Mouse (Mus musculus) heart, postnatal 36 days (tissue): ENCODE measurements around the gene Eef1akmt1. TPM values are rescaled to one million over a fixed set of nuclear protein-coding genes. Genes with fewer than 3 reads are reported as not detected.
A peak's percentile ranks its signal among the peaks of the same experiment; 100 is the strongest.

Experiments used
- DNase-seq, 2 experiments: peaks; one replicate each; pipeline ENCODE4 v3.0.0; 2021 to 2022
- intact Hi-C: fragments of 180-260 bp; cut with DNase I; formaldehyde crosslinking; loops from one replicate; pipeline ENCODE4 v1.15.1; 2025
- total RNA-seq, 2 experiments: library from RNA; stranded (reverse); gene quantifications; 2 replicates each; pipeline ENCODE4 v1.2.3; 2021

The Eef1akmt1 gene
- total RNA-seq, 2 experiments from 2014 or later = 30.6 to 33.2 TPM

DNA sequence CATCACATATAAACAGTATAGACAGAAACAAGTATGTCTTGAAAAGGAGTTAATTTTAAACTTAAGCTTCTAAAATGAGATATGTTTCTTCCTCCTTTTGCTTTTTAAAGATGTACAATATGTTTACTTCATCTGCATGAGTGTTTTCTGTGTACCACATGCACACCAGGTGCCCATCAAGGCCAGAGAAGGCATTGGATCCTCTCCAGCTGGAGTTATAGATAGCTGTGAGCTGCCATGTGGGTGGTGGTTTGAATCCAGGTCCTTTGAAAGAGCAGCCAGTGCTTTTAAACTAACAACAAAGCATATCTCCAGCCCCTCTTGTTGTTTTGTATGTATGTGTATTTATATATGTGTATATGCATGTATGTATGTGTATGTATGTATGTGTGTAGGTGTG, 18.5 kb downstream of the Eef1akmt1 start:
- DNase-seq = no peak
- intact Hi-C loops = no loop called here

DNA sequence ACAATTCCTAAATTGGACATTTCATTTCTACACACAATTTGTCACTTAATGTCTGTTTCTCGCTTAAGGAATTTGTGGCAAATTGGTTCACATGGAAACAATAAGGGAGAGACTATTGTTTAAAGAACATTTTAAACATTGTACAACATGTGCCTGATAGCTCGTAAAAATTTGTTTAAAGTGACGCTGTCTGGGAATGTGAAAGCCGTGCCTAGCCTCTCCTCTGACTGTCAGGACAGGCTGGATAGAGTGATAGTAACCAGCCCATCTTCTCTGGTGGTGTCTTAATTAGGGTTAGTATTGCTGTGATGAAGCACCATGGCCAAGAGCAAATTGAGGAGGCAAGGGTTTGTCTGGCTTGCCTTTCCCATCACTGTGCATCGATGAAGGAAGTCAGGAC, 24.4 kb downstream of the Eef1akmt1 start:
- intact Hi-C loops = no loop called here
- DNase-seq = no peak

DNA sequence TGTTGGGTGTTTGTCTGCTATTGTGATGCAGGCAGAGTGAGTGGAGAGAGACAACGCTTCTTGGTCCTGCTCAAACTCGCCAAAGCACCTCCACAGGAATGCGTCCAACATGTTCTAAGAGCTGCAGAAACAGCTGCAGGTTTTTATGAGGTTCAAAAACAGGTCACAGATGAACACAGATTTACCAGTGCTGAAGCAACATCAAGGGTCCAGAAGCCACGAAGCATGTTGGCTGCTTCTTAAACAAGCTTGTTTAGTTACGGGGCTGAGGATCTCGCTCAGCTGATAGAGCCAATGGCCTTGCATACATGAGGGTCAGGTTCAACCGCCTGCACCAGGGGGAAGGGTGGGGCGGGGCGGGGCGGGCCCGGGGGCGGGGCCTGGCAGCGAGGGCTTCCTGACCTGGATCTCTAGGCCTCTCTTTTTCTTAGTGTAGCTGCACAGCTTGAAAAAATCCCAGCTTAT, 24.8 kb downstream of the Eef1akmt1 start:
- no peak for DNase-seq
- intact Hi-C loops = no loop called here

DNA sequence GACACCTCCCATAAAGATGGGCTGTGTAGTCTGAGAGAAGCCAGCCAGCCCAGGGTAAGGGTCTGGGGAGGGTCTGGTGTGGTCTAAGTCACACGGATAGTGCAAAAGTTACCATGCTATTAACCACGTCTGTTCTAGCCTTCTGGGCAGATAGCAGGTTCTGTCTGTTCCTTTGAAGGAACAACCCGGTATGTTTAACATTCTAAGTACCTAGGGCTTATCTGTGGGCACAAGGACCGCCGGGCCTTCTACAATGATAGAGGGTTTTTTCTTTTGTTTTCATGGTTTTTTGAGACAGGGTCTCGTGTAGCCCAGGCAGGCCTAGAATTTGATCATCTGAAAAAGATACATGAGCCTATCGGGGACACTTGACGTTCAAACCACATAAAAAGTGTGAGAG, 25.3 kb downstream of the Eef1akmt1 start:
- intact Hi-C loops = no loop called here
- DNase-seq = no peak

DNA sequence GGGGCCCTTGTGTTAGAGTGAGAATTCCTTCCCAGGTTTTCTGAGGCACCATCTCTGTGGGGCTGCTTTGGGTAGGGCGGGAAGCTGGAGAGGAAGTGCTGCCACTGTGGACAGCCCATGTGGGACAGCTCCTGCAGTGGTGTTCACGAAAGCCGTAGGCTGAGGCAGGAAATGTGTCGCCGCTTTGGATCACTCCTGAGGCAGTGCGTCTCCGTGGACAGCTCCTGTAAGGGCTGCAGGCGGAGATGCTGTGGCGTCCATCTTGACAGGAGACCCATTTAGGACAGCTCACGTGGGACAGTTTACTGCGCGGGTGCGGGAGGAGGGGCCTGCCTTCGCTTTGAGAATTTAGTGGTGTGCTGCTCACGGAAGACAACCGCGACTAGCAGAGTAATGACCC, 25.9 kb downstream of the Eef1akmt1 start:
- DNase-seq = no peak
- intact Hi-C loops = no loop called here

DNA sequence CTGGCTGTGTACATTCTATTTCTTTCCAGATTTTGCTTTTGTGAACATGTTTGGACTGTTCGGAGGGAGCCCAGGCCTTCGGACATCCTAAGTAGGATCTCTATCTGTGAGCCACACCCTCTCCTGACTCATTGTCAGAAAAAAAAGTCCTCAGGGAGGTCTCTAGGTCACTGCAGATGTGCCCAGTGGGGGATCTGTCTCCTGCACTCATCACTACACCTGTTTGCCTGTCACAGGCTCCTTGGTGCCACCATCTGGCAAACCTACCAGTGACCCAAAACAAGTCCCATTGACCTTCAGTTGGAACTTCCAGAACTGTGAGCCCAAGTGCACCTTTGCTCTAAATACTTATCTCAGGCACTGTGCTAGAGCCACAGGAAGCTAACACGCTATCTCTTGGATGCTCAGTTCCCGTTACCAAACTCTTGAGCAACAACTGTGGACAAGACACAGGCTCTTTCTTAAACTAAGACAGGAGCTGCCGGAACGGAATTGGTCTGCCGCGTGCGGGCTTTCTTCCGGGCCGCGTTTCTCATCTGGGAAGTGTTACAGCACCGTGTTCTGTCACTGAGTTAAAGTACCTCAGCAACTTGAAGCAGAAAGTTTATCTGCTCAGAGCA, 27.9 kb downstream of the Eef1akmt1 start:
- DNase-seq = no peak
- intact Hi-C loops = no loop called here

DNA sequence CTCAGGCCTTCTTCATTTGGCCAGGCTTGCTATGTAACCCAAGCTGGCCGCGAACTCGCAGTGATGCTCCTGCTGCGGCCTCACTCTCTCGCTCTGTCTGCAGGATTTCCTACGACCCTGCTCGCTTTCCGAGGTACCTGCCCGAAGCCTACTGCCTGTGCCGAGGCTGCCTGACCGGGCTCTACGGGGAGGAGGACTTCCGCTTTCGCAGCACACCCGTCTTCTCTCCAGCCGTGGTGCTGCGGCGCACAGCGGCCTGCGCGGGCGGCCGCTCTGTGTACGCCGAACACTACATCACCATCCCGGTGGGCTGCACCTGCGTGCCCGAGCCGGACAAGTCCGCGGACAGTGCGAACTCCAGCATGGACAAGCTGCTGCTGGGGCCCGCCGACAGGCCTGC, 29.2 kb downstream of the Eef1akmt1 start:
- no peak for DNase-seq
- intact Hi-C loops = no loop called here

DNA sequence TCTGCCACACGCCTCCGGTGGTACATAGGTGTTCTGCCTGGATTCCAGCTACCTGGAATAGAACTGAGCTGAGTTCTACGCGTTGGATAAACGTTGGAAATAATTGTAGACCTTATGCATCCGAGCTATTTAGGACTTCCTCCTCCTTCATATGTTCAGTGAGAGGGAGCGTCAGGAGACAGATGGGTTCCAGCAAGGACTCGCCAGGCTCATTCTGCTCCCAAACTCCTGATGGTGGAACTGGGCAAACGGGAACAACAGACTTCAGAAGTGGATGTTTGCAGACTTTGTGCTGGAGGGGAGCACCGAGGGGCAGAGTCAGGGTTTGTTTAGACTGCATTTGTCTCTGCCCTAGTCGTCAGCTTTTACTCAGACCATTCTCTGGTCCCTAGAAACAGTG, 30.7 kb downstream of the Eef1akmt1 start:
- intact Hi-C loops = no loop called here
- DNase-seq = no peak

DNA sequence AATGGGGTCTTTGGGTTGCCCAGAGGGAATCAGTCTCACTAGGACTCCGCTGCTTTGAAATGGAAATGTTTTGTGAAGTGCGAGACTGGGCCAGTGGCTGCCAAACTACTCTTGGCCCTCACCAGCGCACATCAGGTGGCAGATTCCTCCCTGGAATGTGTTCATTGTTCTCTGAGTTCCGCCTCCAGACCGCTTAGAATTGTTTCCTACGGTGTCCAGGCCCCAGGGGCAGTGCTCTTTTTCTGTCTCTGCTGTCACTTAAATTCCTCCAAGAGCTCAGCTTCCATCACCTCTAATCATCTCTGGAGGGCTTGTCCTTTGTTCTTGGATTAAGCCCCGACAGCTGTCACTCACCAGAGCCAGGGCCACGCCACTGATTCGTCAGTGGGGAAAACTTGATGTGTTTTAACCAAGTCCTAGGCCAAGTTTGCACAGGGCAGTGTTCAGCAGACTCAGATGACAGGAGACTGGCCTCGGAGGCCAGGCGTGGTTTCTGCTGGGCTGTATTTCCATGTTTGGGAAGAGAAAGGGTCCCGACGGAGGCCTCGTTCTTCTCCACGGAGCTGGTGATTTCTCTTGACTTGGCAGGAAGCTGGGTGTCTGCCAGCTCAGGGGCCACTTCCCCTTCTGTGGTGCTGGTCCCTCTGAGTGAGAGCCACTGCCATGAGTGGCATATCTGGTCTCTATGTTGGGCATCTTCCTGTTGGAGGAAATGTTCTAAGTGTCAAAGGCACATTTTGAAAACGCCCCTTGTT, 34.0 kb downstream of the Eef1akmt1 start:
- intact Hi-C loops = loop anchor here (5.0 kb wide), 1 partner anchor 35 kb away; the partner anchor contains the start of gene Eef1akmt1
- DNase-seq = peak; percentile 28 to 29

DNA sequence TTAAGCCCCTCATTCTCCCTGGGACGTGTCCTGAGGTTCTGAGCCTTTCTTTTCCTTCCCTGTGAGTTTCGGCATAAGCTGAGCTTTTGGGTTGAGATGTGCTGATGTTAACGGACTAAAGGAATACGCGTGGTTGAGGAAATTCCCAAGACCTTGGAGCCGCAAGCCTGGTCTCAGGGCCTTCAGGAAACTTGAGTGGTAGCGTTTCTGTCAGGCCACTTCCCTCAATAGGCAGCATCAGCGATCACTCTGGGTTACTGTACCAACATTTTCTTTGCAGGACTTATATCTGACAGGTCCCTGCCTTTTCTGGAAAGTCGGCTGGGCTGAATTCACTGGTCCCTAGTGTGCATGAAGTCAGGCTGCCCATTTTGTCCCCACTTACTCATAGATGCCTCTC, 34.6 kb downstream of the Eef1akmt1 start:
- intact Hi-C loops = loop anchor here (5.0 kb wide), 1 partner anchor 35 kb away; the partner anchor contains the start of gene Eef1akmt1
- DNase-seq = no peak

DNA sequence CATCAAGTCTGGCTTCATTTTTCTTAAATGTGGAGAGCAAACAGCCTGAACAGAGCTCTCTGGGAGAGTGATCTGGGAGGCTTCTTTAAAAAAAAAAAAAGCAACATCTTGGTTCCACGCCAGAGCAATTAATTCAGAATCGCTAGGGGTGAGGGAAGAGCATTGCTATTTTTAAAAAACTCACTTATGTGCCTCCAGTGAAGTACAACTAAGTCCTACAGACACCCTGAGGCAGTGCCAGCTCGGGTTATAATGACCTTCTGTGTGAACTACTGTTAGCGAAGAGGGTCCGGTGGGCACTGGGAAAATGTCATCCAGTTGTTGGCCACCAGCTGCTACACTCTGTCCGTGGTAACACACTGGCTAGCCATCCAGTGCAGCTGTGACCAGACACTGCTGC, 35.8 kb downstream of the Eef1akmt1 start:
- intact Hi-C loops = loop anchor here (5.0 kb wide), 1 partner anchor 37 kb away; the partner anchor contains the start of gene Eef1akmt1
- peak; percentile 16 to 43 for DNase-seq

DNA sequence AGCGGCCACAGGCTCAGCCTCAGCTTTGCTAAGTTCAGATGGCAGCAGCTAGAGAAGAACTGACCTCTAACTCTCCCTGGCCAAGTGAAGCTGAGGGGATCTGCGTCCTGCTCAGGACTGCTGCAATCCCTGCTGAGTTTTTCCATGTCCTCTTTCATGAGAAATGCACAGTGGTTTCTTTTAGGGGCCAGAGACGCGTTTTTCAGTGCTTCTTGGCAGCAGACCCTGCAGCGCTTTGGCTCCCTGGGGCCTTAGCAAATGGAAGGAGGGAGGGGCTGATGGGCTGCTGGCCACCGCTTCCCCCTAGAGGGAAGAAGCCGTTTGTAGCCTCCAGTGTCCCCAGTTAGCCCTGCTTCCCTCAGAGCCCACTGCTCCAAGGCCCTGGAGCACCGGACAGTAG, 36.5 kb downstream of the Eef1akmt1 start:
- peak in 1 of 2 experiments; percentile 67 for DNase-seq
- intact Hi-C loops = loop anchor here (5.0 kb wide), 1 partner anchor 37 kb away; the partner anchor contains the start of gene Eef1akmt1

DNA sequence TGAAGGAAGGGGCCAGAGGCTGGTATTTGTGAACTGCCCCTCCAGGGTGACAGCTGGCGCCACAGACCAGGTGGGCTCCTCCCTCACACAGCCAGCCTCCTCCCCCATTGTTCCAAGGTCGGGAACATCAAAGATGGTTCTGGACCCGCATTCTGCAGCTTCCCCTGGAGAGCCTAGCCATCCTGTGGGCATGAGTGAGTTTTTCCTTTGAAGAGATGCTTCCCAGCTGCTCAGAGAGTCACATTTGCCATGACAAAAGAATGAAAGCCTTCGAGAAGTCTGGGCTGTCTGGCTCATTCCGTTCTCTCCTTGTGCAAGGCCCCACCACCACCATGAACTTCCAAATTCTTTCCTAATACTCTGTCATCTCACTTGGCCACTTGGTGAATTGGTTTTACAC, 37.1 kb downstream of the Eef1akmt1 start:
- intact Hi-C loops = no loop called here

DNA sequence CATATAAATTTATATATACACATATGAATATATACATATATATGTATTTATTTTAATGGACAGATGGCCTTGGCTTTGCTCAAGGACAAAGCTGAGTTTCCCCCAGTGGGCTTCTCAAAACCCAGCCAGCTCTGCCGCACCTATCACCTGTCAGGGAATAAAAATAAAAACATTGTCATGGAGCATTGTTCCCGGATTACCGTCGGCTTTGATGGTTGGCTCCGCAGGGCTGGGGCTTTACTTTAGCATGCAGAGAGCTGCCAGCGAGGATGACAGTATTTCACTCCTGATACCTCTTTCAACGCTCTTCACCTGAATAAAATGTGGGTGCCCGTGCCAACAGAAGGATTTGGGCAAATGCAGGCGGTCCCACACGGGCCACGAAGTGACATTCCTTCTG, 37.6 kb downstream of the Eef1akmt1 start:
- intact Hi-C loops = loop anchor here (1.0 kb wide), 1 partner anchor 85 kb away; no protein-coding TSS in a partner anchor
- no peak for DNase-seq

More for the DNA sequence above, 37.1 kb downstream of the Eef1akmt1 start:
- no peak for DNase-seq

DNA sequence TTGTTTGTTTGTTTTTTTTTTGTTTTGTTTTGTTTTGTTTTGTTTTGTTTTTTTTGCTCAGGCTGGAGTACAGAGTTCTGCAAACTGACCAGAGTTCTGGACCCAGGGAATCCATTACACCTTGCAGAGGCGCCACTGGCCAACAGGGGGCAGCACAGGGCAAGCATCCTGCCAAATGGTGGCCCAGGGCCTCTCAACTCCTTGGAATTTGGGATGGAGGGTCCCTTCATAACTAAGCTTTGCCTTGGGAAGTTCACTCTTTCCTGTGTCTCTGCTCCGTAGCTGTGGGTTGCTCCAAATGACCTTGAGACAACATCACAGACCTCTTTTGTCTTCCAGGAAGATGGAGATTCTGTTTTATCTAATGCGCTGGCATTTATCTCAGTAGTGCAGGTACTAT, 38.2 kb downstream of the Eef1akmt1 start:
- intact Hi-C loops = loop anchor here (1.0 kb wide), 1 partner anchor 86 kb away; no protein-coding TSS in a partner anchor
- DNase-seq = peak; percentile 63 to 72

DNA sequence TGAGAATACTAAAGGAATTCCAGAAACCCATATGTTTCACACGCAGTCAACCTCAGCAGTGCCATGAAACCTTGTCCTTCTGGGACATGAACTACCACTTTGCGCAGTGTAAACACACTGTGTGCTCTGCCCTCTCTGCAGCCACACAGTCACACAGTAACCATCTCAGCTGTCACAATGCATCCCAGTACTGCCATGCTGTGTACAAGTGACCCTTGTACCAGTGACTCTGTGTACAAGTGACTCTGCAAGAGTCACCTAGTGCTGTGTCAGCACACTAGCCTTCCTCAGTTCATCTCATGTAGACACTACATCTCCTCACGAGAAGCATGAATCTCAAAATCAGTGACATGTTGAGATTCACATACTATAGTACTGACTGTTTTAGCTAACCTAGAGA, 38.8 kb downstream of the Eef1akmt1 start:
- DNase-seq = no peak
- intact Hi-C loops = no loop called here

DNA sequence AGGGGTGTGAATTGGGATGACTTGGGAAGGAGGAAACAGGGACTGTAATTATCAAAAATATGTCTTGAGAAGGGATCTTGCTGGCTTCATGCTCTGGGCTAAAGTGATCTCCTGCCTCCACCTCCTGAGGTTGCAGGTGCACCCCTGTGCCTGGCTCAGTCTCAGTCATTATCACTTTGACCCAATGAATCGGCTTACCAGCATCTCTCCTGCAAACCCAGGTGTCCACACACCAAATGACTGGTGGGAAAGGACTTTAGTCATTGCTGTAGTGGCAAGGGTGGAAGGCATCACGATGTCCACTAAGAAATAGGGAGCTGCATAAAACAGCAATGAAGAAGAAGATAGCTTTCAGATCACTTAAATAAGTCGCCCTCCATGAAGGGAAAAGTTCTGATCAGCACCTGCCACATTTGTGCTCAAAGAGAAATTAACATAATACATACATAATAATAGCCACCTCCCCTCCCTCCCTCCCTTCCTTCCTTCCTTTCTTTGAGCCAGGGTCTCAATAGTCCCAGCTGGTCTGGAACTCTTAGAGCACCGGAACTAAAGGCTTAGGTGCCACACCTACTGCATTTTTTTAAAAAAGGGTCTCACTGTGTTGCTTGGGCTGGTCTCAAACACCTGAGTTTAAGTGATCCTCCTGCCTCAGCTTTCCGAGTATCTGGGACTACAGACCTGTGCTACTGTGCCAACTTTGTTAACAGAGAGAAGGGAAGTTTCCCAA, 41.5 kb downstream of the Eef1akmt1 start:
- intact Hi-C loops = no loop called here
- no peak for DNase-seq

DNA sequence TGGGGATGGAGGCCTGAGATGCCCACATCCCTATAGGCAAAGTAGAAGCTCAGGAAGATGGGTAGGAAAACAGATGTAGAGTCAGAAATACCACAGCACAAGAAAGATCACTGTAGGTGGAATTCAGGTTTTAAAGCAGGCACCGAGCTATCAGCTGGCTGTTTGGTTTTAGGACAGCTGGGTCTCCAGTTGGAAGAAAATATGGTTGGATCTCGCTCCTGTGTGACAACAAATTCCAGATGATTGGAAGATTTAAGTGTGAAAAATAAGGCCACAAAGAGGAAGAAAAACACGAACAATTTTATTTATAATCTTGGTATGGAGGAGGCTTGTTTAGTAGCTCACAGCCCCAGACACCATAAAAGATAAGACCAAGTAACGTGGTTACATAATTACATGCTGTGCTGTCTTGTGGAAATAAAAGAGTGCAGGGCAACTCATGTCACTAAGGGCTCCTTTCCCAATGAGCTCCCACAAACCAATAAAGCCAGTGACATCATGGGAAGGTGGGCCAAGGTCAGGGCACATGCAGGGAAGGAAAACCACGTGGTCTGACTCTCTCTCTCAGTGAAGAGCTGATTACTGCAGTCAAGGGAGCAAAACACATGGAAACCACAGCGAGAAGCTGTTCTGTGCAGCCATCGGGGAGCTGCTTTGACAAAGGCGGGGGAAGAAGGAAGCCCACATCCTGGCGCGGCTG, 42.2 kb downstream of the Eef1akmt1 start:
- intact Hi-C loops = no loop called here
- peak; percentile 37 to 56 for DNase-seq

DNA sequence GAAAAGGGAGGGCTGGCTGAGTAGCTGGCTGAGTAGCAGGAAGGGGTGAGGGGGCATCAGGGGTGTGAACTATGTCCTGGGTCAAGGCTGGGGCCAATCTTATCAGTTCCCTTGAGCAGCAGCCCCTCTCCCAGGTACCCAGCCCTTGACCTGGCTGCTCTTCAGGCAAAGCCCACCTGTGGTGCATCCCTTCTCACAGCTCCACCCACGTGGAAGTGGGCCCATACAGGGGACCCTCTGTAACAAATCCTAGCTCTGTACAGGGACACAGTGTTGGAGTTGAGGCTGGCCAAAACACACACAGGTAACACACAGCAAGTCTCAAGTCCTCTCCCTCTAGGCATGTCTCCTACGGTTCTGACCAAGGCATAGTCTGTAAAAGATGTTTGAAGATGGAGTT, 43.8 kb downstream of the Eef1akmt1 start:
- no peak for DNase-seq
- intact Hi-C loops = no loop called here

DNA sequence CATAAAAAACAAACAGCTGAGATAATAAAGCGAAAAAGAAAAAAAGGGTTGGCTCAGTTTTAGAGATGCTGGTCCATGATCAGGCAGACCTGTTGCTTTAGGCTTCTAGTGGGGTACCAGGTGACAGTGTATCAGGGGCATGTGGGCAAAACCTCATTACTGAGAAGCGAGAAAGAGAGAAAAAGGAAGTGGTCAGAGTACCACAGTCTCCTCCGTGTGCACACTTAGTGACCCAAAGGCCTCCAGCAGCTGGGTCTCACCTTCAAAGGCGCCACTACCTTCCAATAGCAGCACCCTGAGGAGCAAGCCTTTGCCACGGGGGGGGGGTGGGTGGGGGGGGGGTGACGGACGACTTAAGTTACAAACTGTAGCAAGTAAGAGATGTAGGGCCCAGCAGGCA, 44.3 kb downstream of the Eef1akmt1 start:
- intact Hi-C loops = no loop called here
- no peak for DNase-seq
